Mouse (Mus musculus) olfactory bulb, adult 2 months (tissue): Measurements from ENCODE around the gene Tesmin.

Source experiments
- CTCF ChIP-seq: fragments of 200-500 bp; IDR thresholded peaks from 2 replicates; pipeline ENCODE4 v1.5.1; 2012; ENCODE audit warnings: low read depth, mild to moderate bottlenecking, low read length, moderate library complexity; ENCODE audit not compliant: insufficient read depth
- POLR2A ChIP-seq: fragments of 200-500 bp; IDR thresholded peaks from 2 replicates; pipeline ENCODE4 v1.6.1; 2012; ENCODE audit warnings: mild to moderate bottlenecking, low read depth, low read length, moderate library complexity; ENCODE audit not compliant: insufficient read depth

DNA sequence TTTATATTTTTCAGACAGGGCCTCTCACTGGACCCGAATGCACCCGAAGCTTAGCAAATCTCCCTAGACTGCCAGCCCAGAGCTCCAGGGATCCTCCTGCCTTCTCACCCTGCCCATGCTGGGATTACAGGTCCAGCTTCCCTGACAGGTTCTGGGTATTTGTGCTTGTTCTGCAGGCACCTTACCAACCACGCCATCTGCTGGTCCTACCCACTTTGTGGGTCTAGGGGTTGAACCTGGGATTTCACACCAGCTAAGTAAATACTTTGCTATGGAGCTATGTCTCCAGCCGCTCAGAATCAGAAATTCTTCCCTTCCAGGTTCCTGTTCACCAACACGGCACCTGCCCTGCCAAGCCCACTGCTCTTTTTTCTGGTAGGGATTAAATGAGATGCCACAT is 49.3 kb downstream of the Tesmin start:
- TF ChIP-seq POLR2A (no peak), CTCF (no peak)
